Mouse (Mus musculus) limb, embryonic 11.5 days (tissue): Measurements from ENCODE around the gene Hspa12a. TPM values are rescaled to one million over a fixed set of nuclear protein-coding genes. Genes with fewer than 3 reads are reported as not detected.

Experiments used
- ATAC-seq: fragments of 200-750 bp; cut with Nextera tagmentation; 2 replicates; pipeline ENCODE4 v1.8.0; 2017; ENCODE audit warnings: low read depth; ENCODE audit not compliant: insufficient number of reproducible peaks, low FRiP score, low TSS enrichment
- DNase-seq: peaks from one replicate; pipeline ENCODE4 v3.0.0-alpha.2; 2015; ENCODE audit warnings: low spot score
- H3K27ac ChIP-seq: fragments of 300-500 bp; sonication (generic); replicated peaks from 2 replicates; pipeline ENCODE4 v1.5.1; 2014; ENCODE audit warnings: low read depth, mild to moderate bottlenecking, low read length
- H3K27me3 ChIP-seq: fragments of 300-500 bp; sonication (generic); 2 replicates; pipeline ENCODE4 v1.6.1; 2014; ENCODE audit warnings: mild to moderate bottlenecking, low read length, mixed read lengths; ENCODE audit not compliant: control insufficient read depth, insufficient read depth
- H3K36me3 ChIP-seq: fragments of 300-500 bp; sonication (generic); 2 replicates; pipeline ENCODE4 v1.6.1; 2014; ENCODE audit warnings: mild to moderate bottlenecking, low read length, moderate library complexity, mixed read lengths; ENCODE audit not compliant: control insufficient read depth, insufficient read depth
- H3K4me1 ChIP-seq: fragments of 300-500 bp; sonication (generic); 2 replicates; pipeline ENCODE4 v1.6.1; 2014; ENCODE audit warnings: low read length, mixed read lengths; ENCODE audit not compliant: control insufficient read depth, insufficient read depth
- H3K4me2 ChIP-seq: fragments of 300-500 bp; sonication (generic); 2 replicates; pipeline ENCODE4 v1.6.1; 2014; ENCODE audit warnings: low read depth, mild to moderate bottlenecking, moderate library complexity; ENCODE audit not compliant: severe bottlenecking
- H3K4me3 ChIP-seq: fragments of 300-500 bp; sonication (generic); 2 replicates; pipeline ENCODE4 v1.5.1; 2014; ENCODE audit warnings: low read depth, low read length
- H3K9ac ChIP-seq: fragments of 300-500 bp; sonication (generic); 2 replicates; pipeline ENCODE4 v1.6.1; 2014; ENCODE audit warnings: mild to moderate bottlenecking, low read length
- H3K9me3 ChIP-seq: fragments of 300-500 bp; sonication (generic); 2 replicates; pipeline ENCODE4 v1.6.1; 2016; ENCODE audit warnings: low read length; ENCODE audit not compliant: control insufficient read depth
- WGBS: fragments of 180-500 bp; shearing (Covaris S2); extraction: QIAGEN DNeasy Blood & Tissue Kit; methylation state at CpG from one replicate; pipeline ENCODE4 v1.1.7; 2014; 5-methylcytosine and 5-hydroxymethylcytosine counted together
- polyA plus RNA-seq: library from polyadenylated mRNA; unstranded; fragments of >200 nt; fragmentation: Nextera tagmentation; extraction: Ambion mirVana; gene quantifications from 2 replicates; pipeline ENCODE4 v1.2.1, GENCODE M21; 2014

Hspa12a gene
- polyA plus RNA-seq, 1 experiment from 2014 or later = 3.0 TPM

DNA sequence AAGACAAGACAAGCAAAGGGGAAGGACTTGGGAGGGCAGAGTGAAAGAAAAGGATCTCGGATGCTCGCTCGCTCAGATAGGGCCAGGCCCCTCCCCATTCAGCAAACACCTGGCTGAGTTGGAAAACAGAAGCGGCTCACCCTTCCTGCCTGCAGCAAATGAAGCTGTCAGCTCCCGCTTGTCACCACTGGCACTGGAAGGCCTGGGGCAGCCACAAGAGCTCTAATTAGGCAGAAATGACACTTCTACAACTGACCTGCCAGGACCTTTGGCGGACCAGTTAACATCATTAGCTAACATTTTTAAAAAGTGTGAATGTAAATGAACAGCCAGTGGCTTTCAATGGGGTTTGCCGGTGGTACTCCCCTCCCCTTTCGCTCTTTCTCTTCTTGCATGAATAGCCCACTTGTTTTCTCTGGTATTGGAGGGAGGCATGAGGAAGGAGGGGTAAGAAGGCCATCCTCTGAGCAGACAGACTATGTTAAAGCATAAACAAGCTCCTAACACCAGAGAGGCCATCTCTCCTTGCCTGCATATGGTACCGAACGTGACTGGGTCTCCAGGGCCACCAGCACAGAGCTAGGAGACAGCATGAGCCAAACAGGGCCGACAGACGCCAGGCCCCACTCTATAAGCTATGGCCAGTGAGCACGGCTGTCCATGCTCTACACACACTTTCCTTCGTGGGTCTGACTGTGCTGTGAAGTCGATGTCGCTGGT lies 12.2 kb downstream of the Hspa12a start:
- H3K4me1 ChIP-seq = peaks cover 14% of the 10 kb centered on the region
- H3K9me3 ChIP-seq = no peaks in the 10 kb centered on the region
- DNase-seq (peak; percentile 47), ATAC-seq (no peak)
- H3K4me2 ChIP-seq = no peak overlapping the region
- H3K27me3 ChIP-seq = peaks cover 15% of the 10 kb centered on the region
- no peak overlapping the region for H3K4me3 ChIP-seq
- peak overlapping the region; percentile 38; the same call in 1 of the 2 replicates for H3K27ac ChIP-seq
- H3K36me3 ChIP-seq = no peaks in the 10 kb centered on the region
- WGBS = 18% methylated on average over 16 of the region's 16 CpGs
- no peak overlapping the region for H3K9ac ChIP-seq

DNA sequence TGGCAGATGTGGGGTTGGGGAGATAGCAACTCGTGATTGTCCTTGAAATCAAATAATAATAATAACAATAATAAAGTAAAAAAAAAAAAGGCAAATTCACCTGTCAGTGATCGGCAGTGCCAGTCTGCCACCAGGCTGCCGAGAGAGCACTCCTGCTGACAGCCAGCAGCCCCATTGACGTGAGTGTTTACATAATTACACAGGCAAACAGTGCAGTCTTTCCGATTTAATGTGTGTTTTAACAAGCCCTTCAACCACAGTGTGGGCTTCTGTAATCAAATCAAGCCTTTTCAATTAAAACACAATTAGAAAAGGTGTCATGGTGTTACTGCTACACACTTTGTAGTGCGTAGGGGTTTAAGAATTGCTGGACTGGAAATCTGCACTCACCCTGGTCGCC lies 24.3 kb downstream of the Hspa12a start:
- 10% methylated on average over 7 of the region's 7 CpGs for WGBS
- Histone ChIP-seq H3K4me2 (no peak overlapping the region), H3K4me1 (peaks cover 6% of the 10 kb centered on the region), H3K27ac (no peak overlapping the region), H3K4me3 (no peak overlapping the region), H3K9me3 (no peaks in the 10 kb centered on the region), H3K27me3 (no peaks in the 10 kb centered on the region), H3K36me3 (no peaks in the 10 kb centered on the region), H3K9ac (no peak overlapping the region)
- DNase-seq = no peak
- no peak for ATAC-seq

DNA sequence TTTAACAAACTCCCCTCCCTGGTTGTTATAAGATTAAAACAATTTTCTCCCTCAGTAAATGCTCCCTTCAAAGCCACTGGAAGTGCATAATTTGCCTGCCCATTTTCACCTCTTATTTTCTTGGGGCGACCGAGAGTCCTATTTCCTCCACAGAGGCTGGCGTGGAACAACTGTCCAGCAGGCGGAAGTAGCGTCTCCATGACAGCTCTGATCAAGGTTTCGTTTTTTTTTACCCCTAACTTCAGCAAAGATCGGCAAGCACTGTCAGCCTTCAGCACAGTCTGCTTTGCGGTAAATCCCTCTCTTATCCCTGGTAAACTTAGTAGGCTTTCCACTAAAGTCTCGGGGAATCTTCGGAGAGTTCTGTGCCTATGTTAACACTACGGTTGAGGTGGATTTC lies 24.9 kb downstream of the Hspa12a start:
- H3K36me3 ChIP-seq = no peaks in the 10 kb centered on the region
- WGBS = 14% methylated on average over 11 of the region's 11 CpGs
- no peaks in the 10 kb centered on the region for H3K9me3 ChIP-seq
- no peak overlapping the region for H3K4me2 ChIP-seq
- no peak overlapping the region for H3K9ac ChIP-seq
- no peaks in the 10 kb centered on the region for H3K27me3 ChIP-seq
- H3K27ac ChIP-seq = no peak overlapping the region
- H3K4me1 ChIP-seq = peaks cover 6% of the 10 kb centered on the region
- no peak overlapping the region for H3K4me3 ChIP-seq
- DNase-seq = no peak
- no peak for ATAC-seq

DNA sequence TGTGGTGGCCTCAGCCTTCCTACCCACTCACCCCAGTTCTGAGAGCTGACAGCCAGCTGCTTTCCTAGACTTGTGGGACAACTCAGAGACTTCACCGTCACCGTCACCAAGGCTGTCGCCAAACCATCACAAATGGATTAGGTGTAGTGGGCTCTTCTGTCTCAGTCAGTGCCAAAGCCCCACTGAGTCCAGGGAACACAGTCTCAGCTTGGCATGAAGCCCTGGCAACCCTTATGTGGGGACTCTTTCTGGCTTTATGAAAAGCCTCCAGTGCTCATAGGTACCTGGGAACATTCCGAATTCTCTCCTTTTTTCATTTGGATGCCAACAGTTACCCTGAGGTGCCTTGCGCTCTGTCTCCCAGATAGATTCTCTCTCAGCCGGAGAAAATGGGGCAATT lies 30.2 kb downstream of the Hspa12a start:
- H3K4me1 ChIP-seq = no peaks in the 10 kb centered on the region
- DNase-seq = no peak
- no peaks in the 10 kb centered on the region for H3K27me3 ChIP-seq
- WGBS = 86% methylated on average over 6 of the region's 6 CpGs
- H3K9me3 ChIP-seq = no peaks in the 10 kb centered on the region
- no peak overlapping the region for H3K4me3 ChIP-seq
- H3K27ac ChIP-seq = no peak overlapping the region
- no peak for ATAC-seq
- no peaks in the 10 kb centered on the region for H3K36me3 ChIP-seq
- H3K4me2 ChIP-seq = no peak overlapping the region
- no peak overlapping the region for H3K9ac ChIP-seq

DNA sequence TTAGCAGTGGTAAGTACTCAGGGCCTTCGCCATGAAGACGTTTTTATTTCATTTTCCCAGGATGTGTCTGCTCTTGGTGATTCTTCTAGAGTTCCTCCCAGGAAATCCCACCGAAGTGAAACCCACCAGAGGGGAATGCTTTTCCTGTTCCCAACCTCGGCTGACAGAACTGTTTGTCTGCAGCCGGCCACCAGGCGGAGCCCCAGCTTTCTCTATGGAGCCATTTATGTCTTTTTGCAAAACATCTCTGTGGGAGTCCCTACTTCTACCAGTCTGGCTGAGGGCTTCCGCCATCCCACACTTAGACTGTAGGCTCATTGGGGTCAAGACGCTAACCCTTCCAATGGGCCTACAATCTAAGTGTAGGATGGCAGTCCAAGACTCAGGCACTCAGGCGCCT lies 32.1 kb downstream of the Hspa12a start:
- Histone ChIP-seq H3K9ac (no peak overlapping the region), H3K36me3 (no peaks in the 10 kb centered on the region), H3K27ac (no peak overlapping the region), H3K4me3 (peak overlapping the region; percentile 23), H3K9me3 (no peaks in the 10 kb centered on the region), H3K4me2 (peak overlapping the region; percentile 53), H3K4me1 (no peaks in the 10 kb centered on the region), H3K27me3 (no peaks in the 10 kb centered on the region)
- 8% methylated on average over 9 of the region's 9 CpGs for WGBS
- DNase-seq (peak; percentile 89), ATAC-seq (0 out of 2 replicates have a peak, but pooled peaks have one; percentile 17)

DNA sequence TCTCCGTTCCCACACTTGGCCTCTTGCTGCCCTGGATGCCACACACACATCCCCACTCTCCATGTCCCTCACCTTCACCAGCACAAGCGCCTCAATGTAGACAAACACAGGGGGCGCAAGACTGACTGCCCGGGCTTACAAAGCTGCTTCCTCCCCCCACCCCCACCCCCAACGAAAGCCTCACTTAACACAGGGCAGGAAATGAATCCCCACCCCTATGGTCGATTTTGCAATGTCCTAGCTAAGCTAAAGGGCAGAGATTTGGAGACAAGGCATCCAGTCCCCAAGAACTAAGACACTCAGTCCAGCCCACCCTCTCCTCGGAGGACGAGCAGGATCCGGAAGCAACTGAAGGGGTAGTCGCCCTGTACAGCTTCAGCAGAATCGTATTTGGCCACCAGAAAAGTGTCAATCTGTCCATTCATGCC lies 32.5 kb downstream of the Hspa12a start:
- 2% methylated on average over 11 of the region's 11 CpGs for WGBS
- no peaks in the 10 kb centered on the region for H3K27me3 ChIP-seq
- H3K4me2 ChIP-seq = peak overlapping the region; percentile 53
- H3K9me3 ChIP-seq = no peaks in the 10 kb centered on the region
- DNase-seq = no peak
- no peaks in the 10 kb centered on the region for H3K36me3 ChIP-seq
- peak overlapping the region; percentile 23 for H3K4me3 ChIP-seq
- no peak overlapping the region for H3K27ac ChIP-seq
- peak; percentile 54; the same call in 1 of the 2 replicates for ATAC-seq
- no peaks in the 10 kb centered on the region for H3K4me1 ChIP-seq
- 0 out of 2 replicates have a peak overlapping the region, but pooled peaks have one; percentile 41 for H3K9ac ChIP-seq

DNA sequence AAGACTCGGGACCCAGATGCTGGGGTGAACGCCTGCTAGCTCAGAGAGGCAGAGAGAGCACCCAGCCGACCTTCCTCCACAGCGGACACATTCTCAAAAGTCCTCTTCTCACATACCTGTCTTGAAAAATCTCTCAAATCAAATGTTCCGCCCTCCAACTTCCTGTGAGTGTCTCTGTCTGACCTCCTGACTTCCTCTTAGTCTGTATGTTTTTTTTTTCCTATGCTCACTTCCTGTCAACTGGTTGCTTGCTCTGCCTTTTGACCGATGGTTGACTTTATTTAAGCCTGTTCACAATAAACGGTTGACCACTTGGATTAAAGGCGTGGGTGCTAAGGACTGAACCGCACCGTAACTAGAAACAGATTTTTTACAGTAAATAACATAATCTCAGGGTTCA lies 35.4 kb downstream of the Hspa12a start:
- Histone ChIP-seq H3K4me2 (no peak overlapping the region), H3K4me3 (no peak overlapping the region), H3K4me1 (no peaks in the 10 kb centered on the region), H3K9me3 (no peaks in the 10 kb centered on the region), H3K36me3 (no peaks in the 10 kb centered on the region), H3K9ac (no peak overlapping the region), H3K27me3 (no peaks in the 10 kb centered on the region), H3K27ac (no peak overlapping the region)
- no peak for ATAC-seq
- WGBS = 83% methylated on average over 10 of the region's 10 CpGs
- no peak for DNase-seq

DNA sequence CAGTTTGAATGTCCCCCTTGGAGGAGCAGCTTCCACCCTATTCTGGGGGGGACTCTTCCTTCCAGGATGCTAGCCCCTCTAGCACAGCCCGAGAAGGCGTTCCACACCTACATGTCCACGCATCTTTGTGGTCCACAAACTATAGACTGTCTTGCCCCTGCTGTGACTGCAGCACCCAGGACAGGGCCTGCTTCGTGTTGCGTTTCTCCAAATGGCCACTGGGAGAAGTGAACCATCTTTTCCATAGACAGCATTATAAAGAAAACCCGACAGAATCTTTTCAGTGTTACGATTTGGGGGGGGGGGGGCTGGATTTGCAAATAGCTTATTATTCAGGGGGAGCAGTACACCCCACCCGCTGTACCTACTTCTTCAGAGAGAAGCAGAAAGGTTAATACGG lies 36.8 kb downstream of the Hspa12a start:
- DNase-seq = no peak
- WGBS = 52% methylated on average over 9 of the region's 9 CpGs

DNA sequence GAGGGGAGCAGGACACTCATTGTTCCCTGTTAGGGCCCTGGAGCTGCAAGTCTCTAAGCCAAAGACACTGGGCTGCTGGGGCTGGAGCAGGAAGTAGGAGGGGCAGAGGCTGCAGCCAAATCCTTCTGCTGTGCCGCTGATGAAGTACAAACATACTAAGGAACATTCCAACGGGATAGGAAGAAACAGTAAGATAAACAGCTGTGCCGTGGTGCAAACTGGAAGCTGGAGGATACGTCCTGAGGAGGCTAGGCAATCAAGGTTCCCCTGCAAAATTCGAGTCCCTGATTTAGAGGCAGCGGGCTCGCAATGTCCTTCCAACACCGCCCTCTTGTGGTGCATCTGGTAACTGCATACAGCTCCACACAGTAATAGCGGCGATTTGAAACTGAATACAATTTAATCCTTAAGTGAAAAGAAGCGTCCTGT lies 39.5 kb downstream of the Hspa12a start:
- Histone ChIP-seq H3K4me3 (no peak overlapping the region), H3K27me3 (no peaks in the 10 kb centered on the region), H3K9me3 (no peaks in the 10 kb centered on the region), H3K27ac (no peak overlapping the region), H3K4me2 (peak overlapping the region; percentile 39), H3K9ac (no peak overlapping the region), H3K36me3 (no peaks in the 10 kb centered on the region), H3K4me1 (no peaks in the 10 kb centered on the region)
- WGBS = under 1% methylated on average over 11 of the region's 11 CpGs
- ATAC-seq (no peak), DNase-seq (peak; percentile 94)

More for the DNA sequence above, 36.8 kb downstream of the Hspa12a start:
- no peaks in the 10 kb centered on the region for H3K27me3 ChIP-seq
- no peaks in the 10 kb centered on the region for H3K9me3 ChIP-seq
- no peaks in the 10 kb centered on the region for H3K36me3 ChIP-seq
- H3K27ac ChIP-seq = no peak overlapping the region
- H3K4me3 ChIP-seq = no peak overlapping the region
- H3K4me2 ChIP-seq = no peak overlapping the region
- H3K4me1 ChIP-seq = no peaks in the 10 kb centered on the region
- ATAC-seq = no peak
- H3K9ac ChIP-seq = no peak overlapping the region
